Mouse (Mus musculus) bone marrow macrophage, adult 2 months (primary cell): Measurements from ENCODE around the gene Ugt1a10.

ENCODE experiments used
- CTCF ChIP-seq: IDR thresholded peaks from 2 replicates; pipeline ENCODE4 v1.5.1; 2012; ENCODE audit warnings: low read depth, mild to moderate bottlenecking, low read length, moderate library complexity
- POLR2A ChIP-seq: IDR thresholded peaks from 2 replicates; pipeline ENCODE4 v1.6.1; 2012; ENCODE audit warnings: mild to moderate bottlenecking, low read depth, low read length, borderline replicate concordance

- TF ChIP-seq CTCF = no peak
- no peak for TF ChIP-seq POLR2A
Observed at GRCm38 (mm10) chr1:88229986-88230385, 174.8 kb downstream of the Ugt1a10 start.
